Mouse (Mus musculus): ENCODE measurements at regions not wholly inside any gene's neighbourhood (a gene's known extent, or its start where the extent isn't known, plus 50 kb on each side); places are given as distances from the start of the nearest gene placed in this dataset.

DNA sequence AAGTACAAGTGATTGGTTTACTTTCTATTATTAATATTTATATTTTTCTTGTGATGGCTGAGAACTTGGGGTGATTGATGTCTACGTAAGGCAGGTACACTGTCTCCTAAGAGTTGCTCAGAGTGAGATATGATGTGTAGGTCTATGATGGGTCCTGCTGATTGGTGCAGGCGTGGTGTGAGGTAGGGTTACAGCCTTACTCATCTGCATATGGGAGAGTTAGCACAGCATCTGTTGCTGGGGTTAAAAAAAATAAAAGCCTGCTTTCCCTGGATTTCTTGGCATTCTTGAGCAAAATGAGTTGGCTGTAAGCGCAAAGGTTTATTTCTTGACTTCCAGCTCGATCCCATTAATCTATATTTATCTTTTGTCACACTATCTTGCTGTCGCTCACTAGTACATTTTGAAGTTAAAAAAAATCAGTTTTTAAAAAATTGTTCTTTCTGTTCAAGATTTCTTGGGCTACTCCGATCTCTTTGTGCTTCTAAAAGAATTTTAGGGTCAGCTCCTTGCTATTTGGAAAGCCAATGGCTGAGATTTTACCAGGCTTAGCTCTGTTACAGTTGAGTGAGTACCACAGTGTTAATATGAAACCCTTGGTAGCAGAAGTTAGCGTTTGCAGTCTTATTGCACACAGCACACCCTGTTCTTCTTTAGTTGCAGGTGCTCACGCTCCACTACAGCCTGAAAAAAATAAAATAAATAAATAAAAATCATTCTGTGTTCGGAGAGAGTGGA is 482.0 kb downstream of the Plekhb2 start:
- no peak for DNase-seq (ENCODE audit: low read depth in 1 of 2, low spot score in 2 of 2)
- Histone ChIP-seq H3K36me3 (ENCODE audit: control insufficient read depth, insufficient read depth, low read length) (no peaks in the 10 kb centered on the region), H3K27me3 (ENCODE audit: control insufficient read depth, insufficient read depth, low read length) (no peaks in the 10 kb centered on the region), H3K4me3 (ENCODE audit: extremely low read depth, insufficient read depth, insufficient read length) (no peak overlapping the region), H3K4me1 (ENCODE audit: control insufficient read depth, insufficient read depth, insufficient read length) (no peaks in the 10 kb centered on the region), H3K27ac (ENCODE audit: insufficient read depth, low read length) (no peak overlapping the region)
- no peak for TF ChIP-seq POLR2A (IDR thresholded peaks at IDR 0.05; ENCODE audit: low read depth, low read length)
- TF ChIP-seq CTCF (IDR thresholded peaks at IDR 0.05; ENCODE audit: extremely low read depth, insufficient read depth, insufficient read length, insufficient replicate concordance), result no peak
- 61% methylated on average over 9 of the region's 9 CpGs for WGBS

DNA sequence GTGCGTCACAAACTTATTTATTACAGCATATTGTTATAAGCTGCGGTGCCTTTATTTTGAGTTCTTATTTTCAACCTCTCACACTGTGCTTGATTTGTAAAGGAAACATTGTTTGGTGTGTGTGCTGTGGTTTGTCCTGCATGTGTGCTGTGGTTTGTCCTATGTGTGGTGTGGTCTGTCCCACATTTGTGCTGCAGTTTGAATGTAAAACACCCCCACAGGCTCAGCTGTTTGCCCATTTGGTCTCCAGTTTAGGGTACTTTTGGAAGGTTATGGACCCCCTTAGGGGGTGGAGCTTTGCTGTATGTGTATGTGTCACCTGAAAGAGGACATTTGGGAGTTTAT is 482.5 kb downstream of the Plekhb2 start:
- no peak for TF ChIP-seq CTCF (IDR thresholded peaks at IDR 0.05; ENCODE audit: extremely low read depth, insufficient read depth, insufficient read length, insufficient replicate concordance)
- no peak for TF ChIP-seq POLR2A (IDR thresholded peaks at IDR 0.05; ENCODE audit: low read depth, low read length)
- no peaks in the 10 kb centered on the region for H3K36me3 ChIP-seq (ENCODE audit: control insufficient read depth, insufficient read depth, low read length)
- H3K27ac ChIP-seq (ENCODE audit: insufficient read depth, low read length), result no peak overlapping the region
- no peaks in the 10 kb centered on the region for H3K27me3 ChIP-seq (ENCODE audit: control insufficient read depth, insufficient read depth, low read length)
- WGBS, result 10% methylated on average over 2 of the region's 2 CpGs
- no peak for DNase-seq (ENCODE audit: low read depth in 1 of 2, low spot score in 2 of 2)
- no peaks in the 10 kb centered on the region for H3K4me1 ChIP-seq (ENCODE audit: control insufficient read depth, insufficient read depth, insufficient read length)
- no peak overlapping the region for H3K4me3 ChIP-seq (ENCODE audit: extremely low read depth, insufficient read depth, insufficient read length)

- TF ChIP-seq CTCF (IDR thresholded peaks at IDR 0.05; ENCODE audit: extremely low read depth, insufficient read depth, insufficient read length, insufficient replicate concordance) (no peak), POLR2A (IDR thresholded peaks at IDR 0.05; ENCODE audit: low read depth, low read length) (no peak)
Observed at GRCm38 (mm10) chr1:35337647-35338046, 487.9 kb downstream of the Plekhb2 start.

GRCm38 (mm10) chr1:35338184-35338583 is 488.4 kb downstream of the Plekhb2 start:
- no peaks in the 10 kb centered on the region for H3K4me1 ChIP-seq (ENCODE audit: control insufficient read depth, insufficient read depth, insufficient read length)
- WGBS, result 25% methylated on average over 3 of the region's 3 CpGs
- no peak for DNase-seq (ENCODE audit: low read depth in 1 of 2, low spot score in 2 of 2)
- H3K4me3 ChIP-seq (ENCODE audit: extremely low read depth, insufficient read depth, insufficient read length), result no peak overlapping the region
- H3K27me3 ChIP-seq (ENCODE audit: control insufficient read depth, insufficient read depth, low read length), result no peaks in the 10 kb centered on the region
- H3K27ac ChIP-seq (ENCODE audit: insufficient read depth, low read length), result no peak overlapping the region
- H3K36me3 ChIP-seq (ENCODE audit: control insufficient read depth, insufficient read depth, low read length), result no peaks in the 10 kb centered on the region
- TF ChIP-seq CTCF (IDR thresholded peaks at IDR 0.05; ENCODE audit: extremely low read depth, insufficient read depth, insufficient read length, insufficient replicate concordance), result no peak
- TF ChIP-seq POLR2A (IDR thresholded peaks at IDR 0.05; ENCODE audit: low read depth, low read length), result no peak

More at GRCm38 (mm10) chr1:35337647-35338046, 487.9 kb downstream of the Plekhb2 start:
- Histone ChIP-seq H3K36me3 (ENCODE audit: control insufficient read depth, insufficient read depth, low read length) (no peaks in the 10 kb centered on the region), H3K4me1 (ENCODE audit: control insufficient read depth, insufficient read depth, insufficient read length) (no peaks in the 10 kb centered on the region), H3K27me3 (ENCODE audit: control insufficient read depth, insufficient read depth, low read length) (no peaks in the 10 kb centered on the region), H3K4me3 (ENCODE audit: extremely low read depth, insufficient read depth, insufficient read length) (no peak overlapping the region), H3K27ac (ENCODE audit: insufficient read depth, low read length) (no peak overlapping the region)
- 86% methylated on average over 3 of the region's 3 CpGs for WGBS
- DNase-seq (ENCODE audit: low read depth in 1 of 2, low spot score in 2 of 2), result no peak

DNA sequence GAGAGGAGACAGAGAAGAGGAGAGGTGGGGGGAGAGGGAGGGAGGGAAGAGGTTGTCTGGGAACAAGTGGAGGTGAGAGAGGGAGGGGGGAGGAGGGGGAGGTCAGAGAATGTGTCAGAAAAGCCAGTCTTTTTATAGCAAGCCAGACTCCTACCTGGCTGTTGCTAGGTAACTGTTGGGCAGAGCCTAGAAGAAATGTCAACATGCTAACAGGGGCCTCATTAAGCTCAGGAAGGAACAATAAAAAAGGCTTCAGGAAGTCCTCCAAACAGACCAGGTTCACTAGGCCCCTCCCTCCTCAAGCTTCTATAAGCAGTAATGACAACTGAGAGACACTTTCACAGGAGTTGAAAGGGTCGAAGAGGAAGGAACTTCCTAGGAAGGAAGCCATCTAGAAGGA is 494.8 kb downstream of the Plekhb2 start:
- TF ChIP-seq CTCF (IDR thresholded peaks at IDR 0.05; ENCODE audit: extremely low read depth, insufficient read depth, insufficient read length, insufficient replicate concordance), result no peak
- no peak for TF ChIP-seq POLR2A (IDR thresholded peaks at IDR 0.05; ENCODE audit: low read depth, low read length)
- H3K27me3 ChIP-seq (ENCODE audit: control insufficient read depth, insufficient read depth, low read length), result no peaks in the 10 kb centered on the region
- no peak overlapping the region for H3K4me3 ChIP-seq (ENCODE audit: extremely low read depth, insufficient read depth, insufficient read length)
- no peak for DNase-seq (ENCODE audit: low read depth in 1 of 2, low spot score in 2 of 2)
- no peaks in the 10 kb centered on the region for H3K36me3 ChIP-seq (ENCODE audit: control insufficient read depth, insufficient read depth, low read length)
- no peak overlapping the region for H3K27ac ChIP-seq (ENCODE audit: insufficient read depth, low read length)
- 19% methylated on average over 1 of the region's 1 CpGs for WGBS
- H3K4me1 ChIP-seq (ENCODE audit: control insufficient read depth, insufficient read depth, insufficient read length), result no peaks in the 10 kb centered on the region

- Histone ChIP-seq H3K4me1 (ENCODE audit: control insufficient read depth, insufficient read depth, insufficient read length) (no peaks in the 10 kb centered on the region), H3K27ac (ENCODE audit: insufficient read depth, low read length) (no peak overlapping the region), H3K36me3 (ENCODE audit: control insufficient read depth, insufficient read depth, low read length) (no peaks in the 10 kb centered on the region), H3K4me3 (ENCODE audit: extremely low read depth, insufficient read depth, insufficient read length) (no peak overlapping the region), H3K27me3 (ENCODE audit: control insufficient read depth, insufficient read depth, low read length) (no peaks in the 10 kb centered on the region)
- 88% methylated on average over 4 of the region's 4 CpGs for WGBS
- DNase-seq (ENCODE audit: low read depth in 1 of 2, low spot score in 2 of 2), result no peak
- TF ChIP-seq CTCF (IDR thresholded peaks at IDR 0.05; ENCODE audit: extremely low read depth, insufficient read depth, insufficient read length, insufficient replicate concordance), result no peak
Observed at GRCm38 (mm10) chr1:35348294-35348693, 498.5 kb downstream of the Plekhb2 start.

- no peaks in the 10 kb centered on the region for H3K36me3 ChIP-seq (ENCODE audit: control insufficient read depth, insufficient read depth, low read length)
- no peak overlapping the region for H3K4me3 ChIP-seq (ENCODE audit: extremely low read depth, insufficient read depth, insufficient read length)
- no peak for TF ChIP-seq CTCF (IDR thresholded peaks at IDR 0.05; ENCODE audit: extremely low read depth, insufficient read depth, insufficient read length, insufficient replicate concordance)
- TF ChIP-seq POLR2A (IDR thresholded peaks at IDR 0.05; ENCODE audit: low read depth, low read length), result no peak
- no peaks in the 10 kb centered on the region for H3K4me1 ChIP-seq (ENCODE audit: control insufficient read depth, insufficient read depth, insufficient read length)
- WGBS, result 82% methylated on average over 5 of the region's 5 CpGs
- DNase-seq (ENCODE audit: low read depth in 1 of 2, low spot score in 2 of 2), result no peak
- H3K27me3 ChIP-seq (ENCODE audit: control insufficient read depth, insufficient read depth, low read length), result no peaks in the 10 kb centered on the region
- H3K27ac ChIP-seq (ENCODE audit: insufficient read depth, low read length), result no peak overlapping the region
Observed at GRCm38 (mm10) chr1:35358981-35359380, 509.2 kb downstream of the Plekhb2 start.
